Mouse (Mus musculus) limb, embryonic 15.5 days (tissue): ENCODE measurements around the gene Ntn5. TPM values are rescaled to one million over a fixed set of nuclear protein-coding genes. Genes with fewer than 3 reads are reported as not detected.

Source experiments
- ATAC-seq: fragments of 200-750 bp; cut with Nextera tagmentation; 2 replicates; pipeline ENCODE4 v1.8.0; 2017; ENCODE audit warnings: low read depth, moderate TSS enrichment; ENCODE audit not compliant: insufficient number of reproducible peaks, low FRiP score, low TSS enrichment
- H3K27ac ChIP-seq: fragments of 300-500 bp; sonication (generic); 2 replicates; pipeline ENCODE4 v1.5.1; 2015; ENCODE audit warnings: moderate library complexity, mild to moderate bottlenecking, inconsistent platforms
- H3K27me3 ChIP-seq: fragments of 300-500 bp; sonication (generic); 2 replicates; pipeline ENCODE4 v1.6.1; 2015; ENCODE audit warnings: inconsistent platforms
- H3K36me3 ChIP-seq: fragments of 300-500 bp; sonication (generic); 2 replicates; pipeline ENCODE4 v1.6.1; 2015; ENCODE audit warnings: inconsistent platforms
- H3K4me1 ChIP-seq: fragments of 300-500 bp; sonication (generic); 2 replicates; pipeline ENCODE4 v1.6.1; 2015; ENCODE audit warnings: inconsistent platforms
- H3K4me2 ChIP-seq: fragments of 300-500 bp; sonication (generic); 2 replicates; pipeline ENCODE4 v1.6.1; 2015; ENCODE audit warnings: mild to moderate bottlenecking, inconsistent platforms
- H3K4me3 ChIP-seq: fragments of 300-500 bp; sonication (generic); 2 replicates; pipeline ENCODE4 v1.5.1; 2015; ENCODE audit warnings: mild to moderate bottlenecking, inconsistent platforms
- H3K9ac ChIP-seq: fragments of 300-500 bp; sonication (generic); 2 replicates; pipeline ENCODE4 v1.6.1; 2015; ENCODE audit warnings: inconsistent platforms
- H3K9me3 ChIP-seq: fragments of 300-500 bp; sonication (generic); 2 replicates; pipeline ENCODE4 v1.6.1; 2016; ENCODE audit warnings: inconsistent platforms
- WGBS: fragments of 180-500 bp; shearing (Covaris S2); methylation state at CpG from one replicate; pipeline ENCODE4 v1.1.7; 2015; 5-methylcytosine and 5-hydroxymethylcytosine counted together
- polyA plus RNA-seq: library from polyadenylated mRNA; unstranded; fragments of >200 nt; fragmentation: Nextera tagmentation; extraction: Ambion mirVana; gene quantifications from 2 replicates; pipeline ENCODE4 v1.2.1, GENCODE M21; 2015

Gene Ntn5
- polyA plus RNA-seq, 1 experiment from 2014 or later = 0.50 TPM

GRCm38 (mm10) chr7:45686841-45687240, 3.0 kb downstream of the Ntn5 start:
- Histone ChIP-seq H3K4me3 (no peak overlapping the region), H3K27ac (no peak overlapping the region), H3K9ac (no peak overlapping the region)

GRCm38 (mm10) chr7:45689099-45689498, 5.3 kb downstream of the Ntn5 start:
- Histone ChIP-seq H3K9ac (no peak overlapping the region), H3K4me1 (peaks cover 21% of the 10 kb centered on the region), H3K27ac (no peak overlapping the region), H3K9me3 (no peaks in the 10 kb centered on the region), H3K4me2 (no peak overlapping the region), H3K4me3 (no peak overlapping the region), H3K27me3 (no peaks in the 10 kb centered on the region), H3K36me3 (no peaks in the 10 kb centered on the region)
- 55% methylated on average over 6 of the region's 6 CpGs for WGBS
- no peak for ATAC-seq

More at GRCm38 (mm10) chr7:45686841-45687240, 3.0 kb downstream of the Ntn5 start:
- 74% methylated on average over 3 of the region's 3 CpGs for WGBS
- Histone ChIP-seq H3K4me2 (no peak overlapping the region), H3K27me3 (no peaks in the 10 kb centered on the region), H3K4me1 (peaks cover 26% of the 10 kb centered on the region), H3K36me3 (no peaks in the 10 kb centered on the region), H3K9me3 (no peaks in the 10 kb centered on the region)
- ATAC-seq = no peak

GRCm38 (mm10) chr7:45689800-45690199, 6.0 kb downstream of the Ntn5 start:
- no peaks in the 10 kb centered on the region for H3K9me3 ChIP-seq
- H3K27me3 ChIP-seq = no peaks in the 10 kb centered on the region
- peaks cover 19% of the 10 kb centered on the region for H3K4me1 ChIP-seq
- WGBS = 78% methylated on average over 11 of the region's 11 CpGs
- no peaks in the 10 kb centered on the region for H3K36me3 ChIP-seq
- H3K4me3 ChIP-seq = no peak overlapping the region
- no peak for ATAC-seq
- H3K27ac ChIP-seq = no peak overlapping the region
- no peak overlapping the region for H3K9ac ChIP-seq
- H3K4me2 ChIP-seq = no peak overlapping the region

GRCm38 (mm10) chr7:45692364-45692763, 8.5 kb downstream of the Ntn5 start:
- no peak for ATAC-seq
- Histone ChIP-seq H3K9ac (no peak overlapping the region), H3K9me3 (no peaks in the 10 kb centered on the region), H3K4me3 (no peak overlapping the region), H3K4me2 (no peak overlapping the region), H3K27ac (no peak overlapping the region), H3K27me3 (no peaks in the 10 kb centered on the region), H3K4me1 (peaks cover 2% of the 10 kb centered on the region; the same call in 1 of the 2 replicates), H3K36me3 (no peaks in the 10 kb centered on the region)
- WGBS = 81% methylated on average over 2 of the region's 2 CpGs

GRCm38 (mm10) chr7:45693921-45694591, 10.2 kb downstream of the Ntn5 start, which contains the start of gene Sec1:
TSS of gene Sec1 (minus strand) at chr7:45694402.
- no peak within 1 kb of the TSS for H3K9ac ChIP-seq
- no peak; the same call in 1 of the 2 replicates for ATAC-seq

GRCm38 (mm10) chr7:45695098-45695497, 11.3 kb downstream of the Ntn5 start:
- no peak for ATAC-seq

More at GRCm38 (mm10) chr7:45693921-45694591, 10.2 kb downstream of the Ntn5 start, which contains the start of gene Sec1:
- 91% methylated on average over 50 of the region's 50 CpGs for WGBS
- Histone ChIP-seq H3K4me2 (no peak within 1 kb of the TSS), H3K4me1 (peaks cover 2% of the 10 kb centered on the region; the same call in 1 of the 2 replicates), H3K36me3 (no peaks in the 10 kb centered on the region), H3K4me3 (no peak within 1 kb of the TSS), H3K9me3 (no peaks in the 10 kb centered on the region), H3K27me3 (peaks cover 7% of the 10 kb centered on the region), H3K27ac (peak within 1 kb of the TSS; percentile 38; the same call in 1 of the 2 replicates)

GRCm38 (mm10) chr7:45697894-45698293, 14.1 kb downstream of the Ntn5 start:
- peaks cover 25% of the 10 kb centered on the region for H3K4me1 ChIP-seq
- no peak overlapping the region for H3K9ac ChIP-seq
- H3K9me3 ChIP-seq = no peaks in the 10 kb centered on the region
- no peak overlapping the region for H3K4me2 ChIP-seq
- H3K36me3 ChIP-seq = no peaks in the 10 kb centered on the region
- no peak for ATAC-seq
- H3K27ac ChIP-seq = no peak overlapping the region
- 70% methylated on average over 7 of the region's 7 CpGs for WGBS
- peaks cover 24% of the 10 kb centered on the region for H3K27me3 ChIP-seq
- no peak overlapping the region for H3K4me3 ChIP-seq

More at GRCm38 (mm10) chr7:45695098-45695497, 11.3 kb downstream of the Ntn5 start:
- H3K9me3 ChIP-seq = no peaks in the 10 kb centered on the region
- no peaks in the 10 kb centered on the region for H3K36me3 ChIP-seq
- H3K27me3 ChIP-seq = peaks cover 18% of the 10 kb centered on the region
- peak overlapping the region; percentile 38; the same call in 1 of the 2 replicates for H3K27ac ChIP-seq
- H3K4me2 ChIP-seq = no peak overlapping the region
- H3K4me1 ChIP-seq = peaks cover 11% of the 10 kb centered on the region
- no peak overlapping the region for H3K4me3 ChIP-seq
- H3K9ac ChIP-seq = no peak overlapping the region
- WGBS = 6% methylated on average over 6 of the region's 6 CpGs

GRCm38 (mm10) chr7:45699523-45700141, 15.8 kb downstream of the Ntn5 start, which contains the start of gene Car11:
TSS of gene Car11 (plus strand) at chr7:45699843.
- WGBS = 1% methylated on average over 36 of the region's 36 CpGs
- ATAC-seq = no peak
- H3K9ac ChIP-seq = peak within 1 kb of the TSS; percentile 54
- H3K36me3 ChIP-seq = no peaks in the 10 kb centered on the region
- no peaks in the 10 kb centered on the region for H3K9me3 ChIP-seq
- H3K27me3 ChIP-seq = peaks cover 24% of the 10 kb centered on the region
- H3K27ac ChIP-seq = no peak within 1 kb of the TSS
- H3K4me2 ChIP-seq = peak within 1 kb of the TSS; percentile 92
- H3K4me3 ChIP-seq = peak within 1 kb of the TSS; percentile 47
- peaks cover 35% of the 10 kb centered on the region for H3K4me1 ChIP-seq

- Histone ChIP-seq H3K4me3 (peak overlapping the region; percentile 47), H3K36me3 (no peaks in the 10 kb centered on the region), H3K4me2 (peak overlapping the region; percentile 92), H3K4me1 (peaks cover 35% of the 10 kb centered on the region), H3K27me3 (peaks cover 24% of the 10 kb centered on the region), H3K9ac (peak overlapping the region; percentile 54), H3K9me3 (no peaks in the 10 kb centered on the region), H3K27ac (no peak overlapping the region; the same call in 1 of the 2 replicates)
- ATAC-seq = no peak
- whole genome bisulfite sequencing = 1% methylated on average over 20 of the region's 20 CpGs
Measured at GRCm38 (mm10) chr7:45700301-45701015, 16.6 kb downstream of the Ntn5 start.

- Histone ChIP-seq H3K27me3 (peaks cover 24% of the 10 kb centered on the region), H3K9me3 (no peaks in the 10 kb centered on the region), H3K27ac (peak overlapping the region; percentile 70), H3K9ac (peak overlapping the region; percentile 14; the same call in 1 of the 2 replicates), H3K4me2 (peak overlapping the region; percentile 92), H3K4me1 (peaks cover 41% of the 10 kb centered on the region), H3K4me3 (peak overlapping the region; percentile 47), H3K36me3 (no peaks in the 10 kb centered on the region)
- no peak for ATAC-seq
- 24% methylated on average over 11 of the region's 11 CpGs for WGBS
Measured at GRCm38 (mm10) chr7:45701072-45701471, 17.2 kb downstream of the Ntn5 start.

GRCm38 (mm10) chr7:45701607-45702006, 17.8 kb downstream of the Ntn5 start:
- WGBS = 87% methylated on average over 11 of the region's 11 CpGs
- Histone ChIP-seq H3K4me2 (peak overlapping the region; percentile 92; the same call in 1 of the 2 replicates), H3K27me3 (peaks cover 24% of the 10 kb centered on the region), H3K9me3 (no peaks in the 10 kb centered on the region), H3K27ac (no peak overlapping the region), H3K4me3 (0 out of 2 replicates have a peak overlapping the region, but pooled peaks have one; percentile 47), H3K36me3 (no peaks in the 10 kb centered on the region), H3K4me1 (peaks cover 46% of the 10 kb centered on the region), H3K9ac (no peak overlapping the region)
- no peak for ATAC-seq
